Mouse (Mus musculus): ENCODE data around the gene Ankrd49.

Gene Ankrd49

GRCm38 (mm10) chr9:14784039-14785002 is at the start of gene Ankrd49, which contains the start of gene Mre11a:
Gene Ankrd49 (minus strand): TSS chr9:14784856.
Gene Mre11a (plus strand): TSS chr9:14784654.
- peak; percentile 96 for DNase-seq (ENCODE audit: low read depth, low spot score)

GRCm38 (mm10) chr9:14832046-14832445 is 47.4 kb upstream of the Ankrd49 start:
- DNase-seq (ENCODE audit: low read depth, low spot score): no peak

GRCm38 (mm10) chr9:14827875-14828274 is 43.2 kb upstream of the Ankrd49 start:
- no peak for DNase-seq (ENCODE audit: low read depth, low spot score)

- no peak for DNase-seq (ENCODE audit: low read depth, low spot score)
These were observed 40.2 kb upstream of the Ankrd49 start for GRCm38 (mm10) chr9:14824840-14825239.

- DNase-seq (ENCODE audit: low read depth, low spot score): no peak
These were observed 36.7 kb upstream of the Ankrd49 start for GRCm38 (mm10) chr9:14821396-14821795.

- no peak for DNase-seq (ENCODE audit: low read depth, low spot score)
These were observed 25.5 kb upstream of the Ankrd49 start for GRCm38 (mm10) chr9:14810111-14810510.

- DNase-seq (ENCODE audit: low read depth, low spot score): no peak
These were observed 22.1 kb upstream of the Ankrd49 start for GRCm38 (mm10) chr9:14806786-14807185.

GRCm38 (mm10) chr9:14805714-14806113 is 21.1 kb upstream of the Ankrd49 start:
- DNase-seq (ENCODE audit: low read depth, low spot score): no peak

- DNase-seq (ENCODE audit: low read depth, low spot score): no peak
These were observed 2.7 kb upstream of the Ankrd49 start for GRCm38 (mm10) chr9:14787356-14787755.

GRCm38 (mm10) chr9:14778341-14778740 is 6.3 kb downstream of the Ankrd49 start:
- no peak for DNase-seq (ENCODE audit: low read depth, low spot score)

- no peak for DNase-seq (ENCODE audit: low read depth, low spot score)
These were observed 10.8 kb downstream of the Ankrd49 start for GRCm38 (mm10) chr9:14773813-14774212.

- DNase-seq (ENCODE audit: low read depth, low spot score): no peak
These were observed 12.6 kb downstream of the Ankrd49 start for GRCm38 (mm10) chr9:14772074-14772473.

- DNase-seq (ENCODE audit: low read depth, low spot score): no peak
These were observed 13.7 kb downstream of the Ankrd49 start, which contains the start of gene 1700012B09Rik for GRCm38 (mm10) chr9:14770803-14771471. Gene 1700012B09Rik (minus strand): TSS chr9:14771030.

- DNase-seq (ENCODE audit: low read depth, low spot score): no peak
These were observed 14.8 kb downstream of the Ankrd49 start for GRCm38 (mm10) chr9:14769811-14770210.

GRCm38 (mm10) chr9:14764765-14765164 is 19.9 kb downstream of the Ankrd49 start:
- DNase-seq (ENCODE audit: low read depth, low spot score): no peak

GRCm38 (mm10) chr9:14759261-14759660 is 25.4 kb downstream of the Ankrd49 start:
- DNase-seq (ENCODE audit: low read depth, low spot score): no peak

- no peak for DNase-seq (ENCODE audit: low read depth, low spot score)
These were observed 26.1 kb downstream of the Ankrd49 start for GRCm38 (mm10) chr9:14758590-14758989.

- DNase-seq (ENCODE audit: low read depth, low spot score): no peak
These were observed 30.2 kb downstream of the Ankrd49 start for GRCm38 (mm10) chr9:14754469-14754868.

- no peak for DNase-seq (ENCODE audit: low read depth, low spot score)
These were observed 30.7 kb downstream of the Ankrd49 start for GRCm38 (mm10) chr9:14753947-14754346.

- DNase-seq (ENCODE audit: low read depth, low spot score): no peak
These were observed 32.6 kb downstream of the Ankrd49 start, which contains the start of gene Fut4 for GRCm38 (mm10) chr9:14752001-14752522. Gene Fut4 (minus strand): TSS chr9:14752393.

GRCm38 (mm10) chr9:14751503-14752000 is 33.1 kb downstream of the Ankrd49 start:
- DNase-seq (ENCODE audit: low read depth, low spot score): no peak

All from retina, postnatal 7 days (tissue).